Mouse (Mus musculus) layer of hippocampus, adult 8-10 months (tissue): Measurements from ENCODE around the gene Alyref. TPM values are rescaled to one million over a fixed set of nuclear protein-coding genes. Genes with fewer than 3 reads are reported as not detected.

Experiments
- DNase-seq, 2 experiments: peaks; one replicate each; pipeline ENCODE4 v3.0.0; 2022; ENCODE audit warnings: low spot score in 2 of 2
- total RNA-seq, 4 experiments: library from RNA; stranded (reverse); gene quantifications; 2 replicates each; pipeline ENCODE4 v1.2.4; 2022

Alyref gene
- total RNA-seq, 4 experiments from 2014 or later, result 38.1 to 61.8 (median 52.9) TPM

- no peak for DNase-seq
These were observed 28.8 kb upstream of the Alyref start for GRCm38 (mm10) chr11:120626785-120627467.

- DNase-seq, result no peak
These were observed 27.1 kb upstream of the Alyref start, which contains the start of gene Sirt7 for GRCm38 (mm10) chr11:120625152-120625775. Sirt7 (minus strand) TSS chr11:120625240.

GRCm38 (mm10) chr11:120624680-120625111 lies 26.5 kb upstream of the Alyref start:
- DNase-seq, result peak; percentile 69 to 84

GRCm38 (mm10) chr11:120623961-120624679 lies 26.0 kb upstream of the Alyref start:
- DNase-seq, result peak in 1 of 2 experiments; percentile 62

- DNase-seq, result no peak
These were observed 24.6 kb upstream of the Alyref start for GRCm38 (mm10) chr11:120622805-120623204.

GRCm38 (mm10) chr11:120620195-120620594 lies 22.0 kb upstream of the Alyref start:
- no peak for DNase-seq

GRCm38 (mm10) chr11:120618619-120619535 lies 20.7 kb upstream of the Alyref start:
- DNase-seq, result no peak

GRCm38 (mm10) chr11:120617519-120618112 lies 19.5 kb upstream of the Alyref start, which contains the start of gene Pcyt2:
Pcyt2 (minus strand) TSS chr11:120617936.
- DNase-seq, result peak; percentile 83 to 86

GRCm38 (mm10) chr11:120616617-120617294 lies 18.6 kb upstream of the Alyref start:
- DNase-seq, result no peak

- DNase-seq, result no peak
These were observed 17.5 kb upstream of the Alyref start for GRCm38 (mm10) chr11:120615606-120616203.

- no peak for DNase-seq
These were observed 17.0 kb upstream of the Alyref start for GRCm38 (mm10) chr11:120615167-120615566.

- no peak for DNase-seq
These were observed 15.8 kb upstream of the Alyref start for GRCm38 (mm10) chr11:120613976-120614375.

- DNase-seq, result no peak
These were observed 15.4 kb upstream of the Alyref start for GRCm38 (mm10) chr11:120613481-120613972.

GRCm38 (mm10) chr11:120612763-120613162 lies 14.6 kb upstream of the Alyref start:
- DNase-seq, result peak in 1 of 2 experiments; percentile 72

- no peak for DNase-seq
These were observed 12.4 kb upstream of the Alyref start for GRCm38 (mm10) chr11:120610477-120611046.

- DNase-seq, result no peak
These were observed 11.1 kb upstream of the Alyref start for GRCm38 (mm10) chr11:120609250-120609649.

GRCm38 (mm10) chr11:120608241-120609034 lies 10.3 kb upstream of the Alyref start, which contains the start of gene Npb:
Npb (plus strand) TSS chr11:120608477.
- DNase-seq, result no peak

GRCm38 (mm10) chr11:120606764-120607163 lies 8.6 kb upstream of the Alyref start:
- DNase-seq, result no peak
